Mouse (Mus musculus): ENCODE results near the gene Cdsn.

DNA sequence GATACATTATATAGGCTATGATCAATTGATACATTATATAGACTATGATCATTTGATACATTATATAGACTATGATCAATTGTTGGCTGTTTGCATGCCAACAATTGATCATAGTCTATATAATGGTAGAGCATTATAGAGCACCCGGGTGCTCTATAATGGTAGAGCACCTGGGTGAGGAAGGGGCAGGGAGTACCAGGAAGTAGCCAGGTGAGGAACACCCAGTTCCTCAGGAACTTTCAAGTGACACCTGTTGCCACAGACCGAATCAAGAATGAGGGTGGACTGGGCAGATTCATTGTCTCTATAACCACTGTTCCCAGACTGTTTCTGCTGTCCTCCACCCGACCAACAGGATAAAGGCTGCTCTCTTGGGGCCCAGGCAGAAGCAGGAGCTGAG is 15.2 kb downstream of the Cdsn start, which contains the start of gene 2300002M23Rik:
- TF ChIP-seq CTCF (IDR thresholded peaks at IDR 0.05; ENCODE audit: control insufficient read depth, insufficient read depth, low read length): no peak
- no peak for TF ChIP-seq POLR2A (IDR thresholded peaks at IDR 0.05; ENCODE audit: borderline replicate concordance, control insufficient read depth, low read depth, low read length)
